Mouse (Mus musculus): Measurements from ENCODE around the gene Coro7. TPM values are rescaled to one million over a fixed set of nuclear protein-coding genes. Genes with fewer than 3 reads are reported as not detected.

The Coro7 gene
- polyA plus RNA-seq, 1 experiment from 2014 or later, result 23.3 TPM

DNA sequence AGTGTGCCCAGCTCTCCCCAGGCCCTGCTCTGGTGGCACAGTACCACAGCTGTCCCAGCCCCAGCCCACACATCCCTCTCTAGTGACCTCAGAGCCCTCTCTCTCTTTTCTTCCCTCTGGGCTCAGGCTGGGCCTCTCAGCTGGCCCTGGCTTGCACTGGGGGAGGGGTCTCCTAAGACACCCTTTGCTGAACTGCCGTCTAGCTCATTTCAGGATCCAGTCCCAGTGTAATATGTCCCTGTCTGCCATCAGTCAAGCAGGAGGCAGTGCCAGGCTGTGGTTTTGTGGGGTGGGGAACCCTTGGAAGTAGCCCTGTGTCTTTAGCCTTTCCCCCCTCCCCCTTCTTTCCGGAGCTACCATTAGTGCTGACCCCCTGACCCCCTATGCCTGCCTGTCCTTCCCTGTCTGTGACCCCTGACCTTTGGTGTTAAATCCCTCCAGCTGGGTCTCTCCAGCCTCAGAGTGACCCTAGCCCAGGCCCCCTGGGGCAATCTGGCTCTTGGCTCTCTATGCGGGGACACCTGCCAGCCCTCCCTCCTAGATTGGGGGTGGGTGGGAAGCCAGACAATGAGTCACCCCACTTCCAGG, 83.3 kb downstream of the Coro7 start:
- peak overlapping the region; percentile 91 for H3K9ac ChIP-seq (replicated peaks; ENCODE audit: low read length)
- peak overlapping the region; percentile 95 for H3K27ac ChIP-seq (replicated peaks; ENCODE audit: low read depth, low read length)
- H3K4me3 ChIP-seq (replicated peaks; ENCODE audit: low read depth, low read length), result peak overlapping the region; percentile 83
- DNase-seq (peak; percentile 30), ATAC-seq (ENCODE audit: low FRiP score, low TSS enrichment) (no peak)
- peaks cover 56% of the 10 kb centered on the region for H3K4me1 ChIP-seq (ENCODE audit: control insufficient read depth, insufficient read depth, low read length)
- H3K4me2 ChIP-seq (ENCODE audit: low read length), result peak overlapping the region; percentile 98
- no peaks in the 10 kb centered on the region for H3K36me3 ChIP-seq (ENCODE audit: control insufficient read depth, insufficient read depth, low read length)
- 6% methylated on average over 3 of the region's 3 CpGs for WGBS
- no peaks in the 10 kb centered on the region for H3K9me3 ChIP-seq (ENCODE audit: control insufficient read depth, low read length)
- no peaks in the 10 kb centered on the region for H3K27me3 ChIP-seq (ENCODE audit: control insufficient read depth, insufficient read depth, low read length)

DNA sequence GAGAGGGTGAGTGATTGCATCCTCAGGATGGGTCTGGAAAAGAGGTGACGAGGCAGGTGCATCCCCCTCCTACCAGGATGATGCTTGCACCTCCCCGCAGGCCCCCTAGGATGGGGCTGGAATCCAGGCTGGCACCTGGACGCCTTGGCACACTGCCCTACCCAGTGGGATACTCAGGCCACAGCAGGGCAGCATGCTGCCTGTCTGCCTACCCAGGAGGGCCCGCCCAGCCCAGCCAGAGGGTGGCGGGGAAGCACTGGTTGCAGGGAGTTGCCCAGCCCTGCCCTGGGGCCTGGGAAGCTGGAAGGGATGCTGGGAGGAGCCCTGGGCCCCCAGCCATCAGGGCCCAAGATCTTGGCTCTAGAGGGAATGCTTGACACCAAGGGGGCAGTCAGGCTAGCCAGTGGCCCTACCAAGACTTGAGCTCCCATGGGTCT, 84.0 kb downstream of the Coro7 start:
- DNase-seq (peak; percentile 36), ATAC-seq (ENCODE audit: low FRiP score, low TSS enrichment) (no peak)
- H3K9ac ChIP-seq (replicated peaks; ENCODE audit: low read length), result peak overlapping the region; percentile 91
- peak overlapping the region; percentile 98 for H3K4me2 ChIP-seq (ENCODE audit: low read length)
- H3K4me1 ChIP-seq (ENCODE audit: control insufficient read depth, insufficient read depth, low read length), result peaks cover 52% of the 10 kb centered on the region
- no peaks in the 10 kb centered on the region for H3K9me3 ChIP-seq (ENCODE audit: control insufficient read depth, low read length)
- no peaks in the 10 kb centered on the region for H3K27me3 ChIP-seq (ENCODE audit: control insufficient read depth, insufficient read depth, low read length)
- peak overlapping the region; percentile 95 for H3K27ac ChIP-seq (replicated peaks; ENCODE audit: low read depth, low read length)
- WGBS, result 1% methylated on average over 5 of the region's 5 CpGs
- peaks cover 5% of the 10 kb centered on the region; the same call in 1 of the 2 replicates for H3K36me3 ChIP-seq (ENCODE audit: control insufficient read depth, insufficient read depth, low read length)
- peak overlapping the region; percentile 83 for H3K4me3 ChIP-seq (replicated peaks; ENCODE audit: low read depth, low read length)

DNA sequence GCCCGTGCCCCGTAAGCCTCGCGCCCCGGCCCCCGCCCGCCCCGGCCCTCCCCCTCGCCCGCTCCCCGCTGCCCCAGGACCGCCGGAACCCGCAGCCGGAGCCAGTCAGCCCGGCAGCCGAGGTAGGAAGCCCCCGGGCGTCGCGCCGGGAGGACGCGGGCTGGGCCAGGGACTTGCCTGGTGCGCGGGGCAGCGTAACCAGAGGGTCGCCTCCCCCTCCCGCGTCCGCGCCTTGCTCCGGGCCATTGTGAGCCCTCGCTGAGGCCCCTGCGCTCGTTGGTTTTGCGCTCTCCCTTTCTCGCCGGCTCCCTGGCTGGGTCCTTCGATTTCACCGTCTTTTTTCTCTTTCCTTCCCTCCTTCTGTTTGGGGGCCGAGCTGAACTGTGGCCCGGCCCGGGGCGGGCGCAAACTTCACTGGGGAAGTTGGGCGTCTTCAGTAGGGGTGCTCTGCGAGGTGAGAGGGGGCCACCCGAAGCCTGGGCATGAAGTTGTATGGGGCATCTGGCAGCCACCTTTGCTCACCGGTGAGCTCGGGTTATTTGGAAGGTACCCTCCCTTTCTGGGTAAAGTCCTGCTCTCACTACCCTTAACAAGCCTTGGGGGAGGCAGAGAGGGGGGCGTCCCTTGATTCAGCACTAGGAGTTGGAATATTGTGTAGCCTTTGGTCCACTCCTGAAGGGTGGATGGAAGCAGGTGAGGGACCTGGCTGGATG, 84.6 kb downstream of the Coro7 start:
- H3K4me1 ChIP-seq (ENCODE audit: control insufficient read depth, insufficient read depth, low read length), result peaks cover 52% of the 10 kb centered on the region
- H3K27ac ChIP-seq (replicated peaks; ENCODE audit: low read depth, low read length), result peak overlapping the region; percentile 95
- H3K9ac ChIP-seq (replicated peaks; ENCODE audit: low read length), result peak overlapping the region; percentile 91
- H3K4me3 ChIP-seq (replicated peaks; ENCODE audit: low read depth, low read length), result peak overlapping the region; percentile 83
- peaks cover 5% of the 10 kb centered on the region; the same call in 1 of the 2 replicates for H3K36me3 ChIP-seq (ENCODE audit: control insufficient read depth, insufficient read depth, low read length)
- H3K9me3 ChIP-seq (ENCODE audit: control insufficient read depth, low read length), result no peaks in the 10 kb centered on the region
- ATAC-seq (ENCODE audit: low FRiP score, low TSS enrichment) (peak; percentile 46), DNase-seq (peak; percentile 79)
- no peaks in the 10 kb centered on the region for H3K27me3 ChIP-seq (ENCODE audit: control insufficient read depth, insufficient read depth, low read length)
- peak overlapping the region; percentile 98 for H3K4me2 ChIP-seq (ENCODE audit: low read length)
- under 1% methylated on average over 47 of the region's 52 CpGs for WGBS

DNA sequence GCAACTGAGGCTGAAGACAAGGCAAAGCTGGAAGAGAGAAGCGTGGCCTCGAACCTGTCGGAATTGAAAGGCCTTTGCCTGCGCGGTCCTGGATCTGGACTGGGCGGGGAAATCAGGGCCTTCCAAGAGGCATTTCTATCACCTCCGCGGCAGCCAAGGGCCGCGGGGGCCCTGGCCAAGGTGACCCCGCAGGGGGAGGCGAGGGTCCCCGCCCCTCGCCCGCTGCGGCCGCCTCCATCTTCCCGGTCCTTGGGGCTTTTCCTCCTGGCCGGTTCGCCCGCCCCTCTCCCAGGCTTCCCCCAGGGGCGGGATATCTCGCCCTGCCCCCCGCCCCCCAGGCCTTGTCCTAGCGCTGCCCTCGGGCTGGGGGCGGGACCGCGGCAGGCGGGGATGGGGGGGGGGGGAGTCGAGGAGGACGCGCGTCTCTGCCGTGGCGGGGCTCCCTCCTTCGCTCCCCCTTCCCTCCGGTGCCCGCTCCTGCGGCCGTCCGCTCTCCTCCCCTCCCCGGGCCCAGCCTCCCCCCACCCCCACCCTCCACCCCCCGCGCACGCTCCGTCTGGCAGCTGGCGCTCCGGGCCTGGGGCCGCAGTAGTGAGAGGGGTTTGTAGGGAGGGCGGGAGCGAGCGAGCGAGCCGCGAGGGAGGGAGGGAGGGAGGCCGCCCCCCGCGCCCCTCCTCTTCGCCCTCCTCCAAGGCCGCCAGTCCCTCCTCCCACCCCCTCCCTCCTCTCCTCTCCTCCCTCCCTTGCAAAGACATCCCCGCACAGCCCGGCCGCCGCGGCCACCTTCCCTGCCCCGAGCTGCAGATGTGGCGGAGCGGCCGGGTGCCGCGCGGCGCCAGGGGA, 85.4 kb downstream of the Coro7 start, which contains the start of gene Glis2:
Glis2 (plus strand) TSS at position 743 of the 843 bp plus-strand sequence.
- 1% methylated on average over 46 of the region's 74 CpGs for WGBS
- ATAC-seq (ENCODE audit: low FRiP score, low TSS enrichment), result peak; percentile 90
- peak within 1 kb of the TSS; percentile 98 for H3K4me2 ChIP-seq (ENCODE audit: low read length)

DNA sequence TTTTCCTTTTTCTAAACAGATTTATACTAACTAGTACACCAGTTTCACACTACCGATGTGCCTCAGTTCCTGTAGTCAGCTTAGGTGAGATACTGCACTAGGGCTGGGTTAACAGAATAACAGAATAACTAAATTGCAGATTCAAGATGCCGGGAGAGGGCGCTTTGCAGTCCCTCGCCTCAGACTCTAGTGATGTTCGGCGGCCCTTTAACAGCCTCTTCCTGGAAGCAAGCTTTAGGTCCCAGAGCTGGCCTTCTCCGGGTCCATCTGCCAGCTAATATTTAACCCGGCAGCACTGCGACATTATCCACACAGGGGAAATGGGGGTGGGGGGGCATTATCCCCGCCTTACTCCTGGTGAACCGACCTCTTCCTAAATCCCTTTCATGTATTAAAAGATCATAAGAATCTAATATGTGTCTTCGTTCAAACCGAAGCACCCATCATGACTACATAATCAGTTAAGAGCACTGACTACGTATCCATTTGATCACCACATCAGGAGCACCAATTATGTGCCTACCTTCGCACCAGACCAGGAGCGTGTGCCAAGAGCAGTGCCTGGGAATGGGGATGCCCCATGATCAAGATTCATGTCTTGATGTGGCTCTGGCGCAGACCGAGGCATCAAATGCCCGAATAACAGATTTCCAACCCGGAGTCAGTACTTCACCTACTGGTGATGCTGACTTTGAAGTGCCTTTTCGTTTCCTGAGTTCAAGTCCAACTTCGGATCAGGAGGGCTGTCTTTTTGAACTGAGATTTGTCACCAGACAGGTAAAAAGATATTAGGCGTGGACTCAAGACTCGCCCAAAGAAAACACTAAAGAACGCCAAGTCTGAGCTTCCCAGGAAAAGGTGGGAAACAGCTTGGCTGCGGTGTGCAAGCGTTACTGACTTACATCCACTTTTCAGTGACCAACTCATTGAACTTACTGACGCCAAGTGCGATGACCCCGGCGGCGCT, 86.4 kb downstream of the Coro7 start:
- Histone ChIP-seq H3K9me3 (ENCODE audit: control insufficient read depth, low read length) (no peaks in the 10 kb centered on the region), H3K4me2 (ENCODE audit: low read length) (peak overlapping the region; percentile 98), H3K4me1 (ENCODE audit: control insufficient read depth, insufficient read depth, low read length) (peaks cover 40% of the 10 kb centered on the region), H3K27ac (replicated peaks; ENCODE audit: low read depth, low read length) (peak overlapping the region; percentile 95), H3K4me3 (replicated peaks; ENCODE audit: low read depth, low read length) (peak overlapping the region; percentile 83), H3K9ac (replicated peaks; ENCODE audit: low read length) (peak overlapping the region; percentile 91), H3K27me3 (ENCODE audit: control insufficient read depth, insufficient read depth, low read length) (no peaks in the 10 kb centered on the region), H3K36me3 (ENCODE audit: control insufficient read depth, insufficient read depth, low read length) (peaks cover 5% of the 10 kb centered on the region; the same call in 1 of the 2 replicates)
- 10% methylated on average over 32 of the region's 32 CpGs for WGBS
- DNase-seq (peak; percentile 84), ATAC-seq (ENCODE audit: low FRiP score, low TSS enrichment) (no peak)

More for the DNA sequence above, 85.4 kb downstream of the Coro7 start, which contains the start of gene Glis2:
- peaks cover 50% of the 10 kb centered on the region for H3K4me1 ChIP-seq (ENCODE audit: control insufficient read depth, insufficient read depth, low read length)
- peak within 1 kb of the TSS; percentile 91 for H3K9ac ChIP-seq (replicated peaks; ENCODE audit: low read length)
- no peaks in the 10 kb centered on the region for H3K27me3 ChIP-seq (ENCODE audit: control insufficient read depth, insufficient read depth, low read length)
- peak within 1 kb of the TSS; percentile 95 for H3K27ac ChIP-seq (replicated peaks; ENCODE audit: low read depth, low read length)
- H3K36me3 ChIP-seq (ENCODE audit: control insufficient read depth, insufficient read depth, low read length), result peaks cover 5% of the 10 kb centered on the region; the same call in 1 of the 2 replicates
- H3K9me3 ChIP-seq (ENCODE audit: control insufficient read depth, low read length), result no peaks in the 10 kb centered on the region
- peak; percentile 95 for DNase-seq
- peak within 1 kb of the TSS; percentile 83 for H3K4me3 ChIP-seq (replicated peaks; ENCODE audit: low read depth, low read length)

DNA sequence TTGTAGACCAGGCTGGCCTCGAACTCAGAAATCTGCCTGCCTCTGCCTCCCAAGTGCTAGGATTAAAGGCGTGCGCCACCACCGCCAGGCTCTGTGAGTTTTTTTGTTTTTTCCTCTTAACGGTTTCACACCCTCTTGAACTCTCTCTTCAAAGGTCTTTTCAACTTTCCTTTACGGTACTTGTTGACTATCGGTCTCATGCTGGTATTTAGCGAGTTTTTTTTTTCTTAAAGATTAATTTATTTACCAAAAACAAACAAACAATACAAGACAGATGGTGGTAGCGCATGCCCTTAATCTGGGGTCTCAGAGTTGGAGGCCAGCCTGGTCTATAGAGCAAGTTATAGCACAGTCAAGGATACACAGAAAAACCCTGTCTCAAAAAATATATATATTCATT, 89.3 kb downstream of the Coro7 start:
- DNase-seq (peak; percentile 74), ATAC-seq (ENCODE audit: low FRiP score, low TSS enrichment) (no peak)
- H3K36me3 ChIP-seq (ENCODE audit: control insufficient read depth, insufficient read depth, low read length), result peaks cover 5% of the 10 kb centered on the region; the same call in 1 of the 2 replicates
- no peaks in the 10 kb centered on the region for H3K27me3 ChIP-seq (ENCODE audit: control insufficient read depth, insufficient read depth, low read length)
- H3K4me3 ChIP-seq (replicated peaks; ENCODE audit: low read depth, low read length), result no peak overlapping the region
- H3K4me1 ChIP-seq (ENCODE audit: control insufficient read depth, insufficient read depth, low read length), result peaks cover 16% of the 10 kb centered on the region
- no peaks in the 10 kb centered on the region for H3K9me3 ChIP-seq (ENCODE audit: control insufficient read depth, low read length)
- no peak overlapping the region for H3K27ac ChIP-seq (replicated peaks; ENCODE audit: low read depth, low read length)
- 97% methylated on average over 9 of the region's 9 CpGs for WGBS
- no peak overlapping the region for H3K9ac ChIP-seq (replicated peaks; ENCODE audit: low read length)
- H3K4me2 ChIP-seq (ENCODE audit: low read length), result no peak overlapping the region

DNA sequence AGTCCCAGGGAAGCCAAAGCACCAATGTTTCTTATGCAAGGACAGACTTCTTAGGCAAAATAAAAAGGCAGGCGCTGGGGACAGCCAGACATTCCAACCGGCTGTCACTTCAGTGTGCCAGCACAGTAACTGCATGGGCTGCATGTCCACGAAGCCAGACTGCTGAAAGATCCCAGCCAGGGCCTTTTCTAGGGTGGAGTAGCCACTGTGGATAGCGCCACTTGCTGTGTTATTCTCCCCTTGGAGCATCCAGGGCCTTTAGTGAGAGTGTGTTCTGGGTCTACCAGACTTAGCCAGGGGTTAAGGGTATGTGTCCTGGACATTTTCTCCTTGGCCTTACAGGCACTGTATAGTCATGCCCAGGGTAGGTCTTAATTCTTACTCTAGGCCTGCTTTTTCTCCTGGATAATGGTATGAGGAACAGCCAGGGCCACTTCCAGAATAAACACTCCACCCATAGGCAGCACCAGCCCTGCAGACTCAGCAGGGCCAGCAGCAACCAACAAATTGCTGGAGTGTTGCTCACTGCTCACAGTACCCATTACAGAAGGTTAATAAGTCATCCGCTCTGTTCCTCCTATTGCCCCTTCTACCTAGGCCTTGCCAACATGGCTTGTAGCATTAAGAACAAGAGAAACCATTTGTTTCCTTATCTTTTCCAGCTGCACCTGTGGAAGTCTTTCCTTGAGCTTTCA, 91.9 kb downstream of the Coro7 start:
- Histone ChIP-seq H3K4me1 (ENCODE audit: control insufficient read depth, insufficient read depth, low read length) (peaks cover 9% of the 10 kb centered on the region), H3K9me3 (ENCODE audit: control insufficient read depth, low read length) (no peaks in the 10 kb centered on the region), H3K27me3 (ENCODE audit: control insufficient read depth, insufficient read depth, low read length) (no peaks in the 10 kb centered on the region), H3K36me3 (ENCODE audit: control insufficient read depth, insufficient read depth, low read length) (peaks cover 5% of the 10 kb centered on the region; the same call in 1 of the 2 replicates), H3K4me3 (replicated peaks; ENCODE audit: low read depth, low read length) (no peak overlapping the region), H3K27ac (replicated peaks; ENCODE audit: low read depth, low read length) (peak overlapping the region; percentile 72), H3K9ac (replicated peaks; ENCODE audit: low read length) (no peak overlapping the region), H3K4me2 (ENCODE audit: low read length) (no peak overlapping the region)
- WGBS, result 55% methylated on average over 5 of the region's 5 CpGs
- ATAC-seq (ENCODE audit: low FRiP score, low TSS enrichment), result no peak
- DNase-seq, result no peak
